Mouse (Mus musculus) spleen, adult 12 weeks (tissue): ENCODE data around the gene Rpl34.

Experiments
- DNase-seq: peaks from one replicate; pipeline ENCODE4 v3.0.0; 2022; ENCODE audit warnings: low spot score

Gene Rpl34

GRCm38 (mm10) chr3:130730189-130730653, at the start of gene Rpl34:
TSS of gene Rpl34 (minus strand) at chr3:130730398.
- DNase-seq = peak; percentile 84

GRCm38 (mm10) chr3:130768172-130768571, 38.0 kb upstream of the Rpl34 start:
- DNase-seq = no peak

GRCm38 (mm10) chr3:130764091-130764490, 33.9 kb upstream of the Rpl34 start:
- no peak for DNase-seq

- DNase-seq = peak; percentile 30
These were observed 30.7 kb upstream of the Rpl34 start for GRCm38 (mm10) chr3:130760711-130761435.

- DNase-seq = no peak
These were observed 28.1 kb upstream of the Rpl34 start for GRCm38 (mm10) chr3:130758157-130758841.

- DNase-seq = no peak
These were observed 27.1 kb upstream of the Rpl34 start for GRCm38 (mm10) chr3:130757117-130757852.

GRCm38 (mm10) chr3:130749206-130749605, 19.0 kb upstream of the Rpl34 start:
- DNase-seq = no peak

- no peak for DNase-seq
These were observed 16.7 kb upstream of the Rpl34 start for GRCm38 (mm10) chr3:130746673-130747619.

GRCm38 (mm10) chr3:130737652-130738361, 7.6 kb upstream of the Rpl34 start:
- DNase-seq = no peak

GRCm38 (mm10) chr3:130736758-130737157, 6.6 kb upstream of the Rpl34 start:
- DNase-seq = no peak

- DNase-seq = peak; percentile 25
These were observed 568 bp downstream of the Rpl34 start for GRCm38 (mm10) chr3:130729472-130730188.

GRCm38 (mm10) chr3:130727676-130728075, 2.5 kb downstream of the Rpl34 start:
- no peak for DNase-seq

GRCm38 (mm10) chr3:130727036-130727435, 3.2 kb downstream of the Rpl34 start:
- DNase-seq = no peak

GRCm38 (mm10) chr3:130725718-130726117, 4.5 kb downstream of the Rpl34 start:
- DNase-seq = no peak

GRCm38 (mm10) chr3:130722733-130723478, 7.3 kb downstream of the Rpl34 start:
- no peak for DNase-seq

GRCm38 (mm10) chr3:130720225-130720624, 10.0 kb downstream of the Rpl34 start:
- DNase-seq = no peak

GRCm38 (mm10) chr3:130718871-130719270, 11.3 kb downstream of the Rpl34 start:
- no peak for DNase-seq

GRCm38 (mm10) chr3:130716555-130716954, 13.6 kb downstream of the Rpl34 start:
- DNase-seq = no peak

GRCm38 (mm10) chr3:130714775-130715568, 15.2 kb downstream of the Rpl34 start:
- DNase-seq = peak; percentile 38
